In genomic region chr4:107240196-107240595, GRCm38 (mm10) we compare ENCODE assay signal across 38 mouse cellular contexts. TPM values are rescaled to one million over a fixed set of nuclear protein-coding genes. Genes with fewer than 3 reads are reported as not detected.
"Had no signal": no experiment of that assay in that cellular context is flagged by ENCODE, and none has a peak within 500 bp of the region (broad histone marks: within the 10 kb centered on the region; RNA-seq: fewer than 3 reads in every experiment).

No protein-coding gene starts in this region.

- H3K4me1 ChIP-seq: embryonic facial prominence, embryonic 10.5 days had no signal

- ATAC-seq: forebrain, embryonic 13.5 days; forebrain, embryonic 14.5 days; forebrain, embryonic 15.5 days; forebrain, embryonic 16.5 days; forebrain, postnatal 0 days had no signal

- DNase-seq: cerebellum, adult 18-20 months; cerebellum, adult 2 months; cerebellum, adult 8-10 months; cerebellum, adult 9-10 months; cerebellum, adult 9-11 months; cerebellum, postnatal 10 days; cerebellum, postnatal 14 days; cerebellum, postnatal 25 days; cerebellum, postnatal 36 days; embryo, embryonic 11 days; forebrain, postnatal 0 days; gastrocnemius, adult 2 months; gastrocnemius, postnatal 10 days; gastrocnemius, postnatal 14 days; gastrocnemius, postnatal 25 days; gastrocnemius, postnatal 36 days; heart, adult 18-20 months; heart, adult 2 months had no signal

- H3K27me3 ChIP-seq: embryonic facial prominence, embryonic 12.5 days; embryonic facial prominence, embryonic 13.5 days; embryonic facial prominence, embryonic 15.5 days; forebrain, embryonic 12.5 days; forebrain, embryonic 13.5 days; forebrain, embryonic 15.5 days had no signal

- H3K9ac ChIP-seq: embryonic facial prominence, embryonic 12.5 days; embryonic facial prominence, embryonic 13.5 days; embryonic facial prominence, embryonic 15.5 days; forebrain, embryonic 12.5 days; forebrain, embryonic 13.5 days; forebrain, embryonic 15.5 days; forebrain, postnatal 0 days had no signal

- H3K4me3 ChIP-seq: embryonic facial prominence, embryonic 10.5 days; embryonic facial prominence, embryonic 12.5 days; embryonic facial prominence, embryonic 13.5 days; embryonic facial prominence, embryonic 15.5 days; erythroblast, embryonic 14.5 days; forebrain, embryonic 10.5 days; forebrain, embryonic 12.5 days; forebrain, embryonic 13.5 days; forebrain, embryonic 15.5 days; gastrocnemius, adult 2 months; heart, adult 2 months had no signal

- H3K9me3 ChIP-seq: embryonic facial prominence, embryonic 10.5 days; embryonic facial prominence, embryonic 12.5 days; embryonic facial prominence, embryonic 13.5 days; embryonic facial prominence, embryonic 15.5 days; forebrain, embryonic 10.5 days; forebrain, embryonic 12.5 days; forebrain, embryonic 13.5 days; forebrain, embryonic 15.5 days had no signal

- H3K27ac ChIP-seq: embryonic facial prominence, embryonic 10.5 days; embryonic facial prominence, embryonic 12.5 days; embryonic facial prominence, embryonic 13.5 days; embryonic facial prominence, embryonic 15.5 days; forebrain, embryonic 10.5 days; forebrain, embryonic 12.5 days; forebrain, embryonic 13.5 days; forebrain, embryonic 15.5 days; gastrocnemius, adult 2 months; heart, adult 2 months had no signal

- H3K4me2 ChIP-seq: embryonic facial prominence, embryonic 12.5 days; embryonic facial prominence, embryonic 13.5 days; embryonic facial prominence, embryonic 15.5 days; forebrain, embryonic 12.5 days; forebrain, embryonic 13.5 days; forebrain, embryonic 15.5 days had no signal

RNA-seq across cellular contexts. Expression of gene Ldlrad1, which starts 31.2 kb away (rescaled TPM):
- total RNA-seq: common myeloid progenitor, adult 5-6 weeks; forebrain, postnatal 0 days; gastrocnemius, adult 18-20 months; gastrocnemius, adult 2 months; gastrocnemius, adult 8-10 months; gastrocnemius, postnatal 10 days; gastrocnemius, postnatal 14 days; gastrocnemius, postnatal 25 days; gastrocnemius, postnatal 36 days; granulocyte monocyte progenitor cell, adult 5-6 weeks; heart, adult 2 months; heart, adult 8-10 months had no signal
- polyA plus RNA-seq: cerebellum, adult 2 months; cortical plate, adult 2 months; embryonic facial prominence, embryonic 10.5 days; embryonic facial prominence, embryonic 11.5 days; embryonic facial prominence, embryonic 12.5 days; embryonic facial prominence, embryonic 13.5 days; embryonic facial prominence, embryonic 14.5 days; erythroblast, embryonic 14.5 days; forebrain, embryonic 10.5 days; forebrain, embryonic 11.5 days; forebrain, embryonic 12.5 days; forebrain, embryonic 13.5 days; forebrain, embryonic 14.5 days; forebrain, embryonic 15.5 days; forebrain, embryonic 16.5 days; forebrain, postnatal 0 days had no signal
